Mouse (Mus musculus) ES-Bruce4 (cell line): ENCODE data around the gene Hoxc13.

Experiments
- CTCF ChIP-seq: IDR thresholded peaks from one replicate; pipeline ENCODE4 v1.8.1; 2011; ENCODE audit warnings: low read depth, low read length
- POLR2A ChIP-seq: IDR thresholded peaks from one replicate; pipeline ENCODE4 v1.8.1; 2011; ENCODE audit warnings: low read length; ENCODE audit not compliant: insufficient read depth

DNA sequence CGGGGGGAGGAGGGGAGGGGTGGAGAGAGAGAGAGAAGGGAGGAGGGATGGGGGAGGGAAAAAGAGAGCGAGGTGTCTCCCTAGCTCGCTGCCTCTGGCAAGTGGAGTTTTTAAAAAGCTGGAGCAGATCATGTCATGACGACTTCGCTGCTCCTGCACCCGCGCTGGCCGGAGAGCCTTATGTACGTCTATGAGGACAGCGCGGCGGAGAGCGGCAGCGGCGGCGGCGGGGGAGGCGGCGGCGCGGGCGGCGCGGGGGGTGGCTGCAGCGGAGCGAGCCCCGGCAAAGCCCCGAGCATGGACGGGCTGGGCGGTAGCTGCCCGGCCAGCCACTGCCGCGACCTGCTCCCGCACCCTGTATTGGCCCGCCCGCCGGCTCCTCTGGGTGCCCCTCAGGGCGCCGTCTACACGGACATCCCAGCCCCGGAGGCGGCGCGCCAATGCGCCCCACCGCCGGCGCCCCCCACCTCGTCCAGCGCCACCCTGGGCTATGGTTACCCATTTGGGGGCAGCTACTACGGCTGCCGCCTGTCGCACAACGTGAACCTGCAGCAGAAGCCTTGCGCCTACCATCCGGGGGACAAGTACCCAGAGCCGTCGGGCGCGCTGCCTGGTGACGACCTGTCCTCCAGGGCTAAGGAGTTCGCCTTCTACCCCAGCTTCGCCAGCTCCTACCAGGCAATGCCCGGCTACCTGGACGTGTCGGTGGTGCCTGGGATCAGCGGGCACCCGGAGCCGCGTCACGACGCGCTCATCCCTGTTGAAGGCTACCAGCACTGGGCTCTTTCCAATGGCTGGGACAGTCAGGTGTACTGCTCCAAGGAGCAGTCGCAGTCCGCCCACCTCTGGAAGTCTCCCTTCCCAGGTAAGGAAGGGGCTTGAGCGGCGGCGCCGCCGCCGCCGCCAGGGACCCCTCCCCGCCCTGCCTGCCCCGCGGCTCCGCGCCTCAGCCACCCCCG, at the start of gene Hoxc13:
- TF ChIP-seq POLR2A (no peak), CTCF (no peak)
